In the genomic region with DNA sequence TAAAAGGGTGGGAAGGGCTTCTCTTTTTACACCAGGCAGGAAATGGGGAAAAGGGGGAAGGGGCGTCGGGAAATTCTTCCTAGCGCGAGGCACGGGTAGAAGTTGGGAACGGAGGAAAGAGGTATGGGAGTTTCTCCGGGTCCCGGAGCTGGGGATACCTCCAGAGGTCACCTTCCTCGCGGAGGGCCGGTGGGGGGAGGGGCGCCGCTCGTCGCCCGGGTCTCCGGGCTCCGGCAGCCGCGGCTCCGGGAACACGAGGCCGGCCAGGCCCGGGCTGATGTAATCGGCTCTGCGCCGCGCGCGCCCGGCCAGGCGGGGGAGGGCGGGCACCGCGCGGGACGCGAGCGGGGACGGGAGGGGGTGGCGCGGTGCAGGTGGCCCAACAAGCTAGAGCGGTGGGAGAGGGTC, we compare ENCODE assay signal across 7 mouse cellular contexts. TPM values are rescaled to one million over a fixed set of nuclear protein-coding genes. Genes with fewer than 3 reads are reported as not detected.
DNase-seq lines count a peak whose midpoint lies in the region; ATAC-seq and TF ChIP-seq lines count a peak whose summit lies in the region.

No protein-coding gene starts in this region.

- no peak for DNase-seq in testis, postnatal 14 days (ENCODE audit: low spot score)
- peak; percentile 64 to 71 for DNase-seq in cerebellum, postnatal 14 days
- DNase-seq in gastrocnemius, postnatal 36 days, result peak; percentile 48 to 57
- peak; percentile 79 for DNase-seq in kidney, postnatal 14 days
- DNase-seq in lung, postnatal 0 days (ENCODE audit: low spot score), result peak; percentile 56
- DNase-seq in right cerebral cortex, adult 2 months (ENCODE audit: low spot score in 2 of 2), result peak; percentile 39 to 43

- intact Hi-C loops in gastrocnemius, postnatal 36 days (cut with DNase I), result no loop called here

- no peak for TF ChIP-seq CTCF in testis, adult 2 months (IDR thresholded peaks at IDR 0.05; ENCODE audit: control insufficient read depth, insufficient read depth, insufficient replicate concordance, low read depth, low read length)
- TF ChIP-seq CTCF in lung, postnatal 0 days (IDR thresholded peaks at IDR 0.05), result no peak

- H3K9ac ChIP-seq in lung, postnatal 0 days (replicated peaks; ENCODE audit: low read depth), result peak overlapping the region; percentile 84

- peak overlapping the region; percentile 79 for H3K4me2 ChIP-seq in lung, postnatal 0 days (replicated peaks; ENCODE audit: low read depth, low read length)

- no peak overlapping the region for H3K27ac ChIP-seq in testis, adult 2 months (ENCODE audit: control insufficient read depth, insufficient read depth, low read depth, low read length)
- peak overlapping the region; percentile 97 for H3K27ac ChIP-seq in lung, postnatal 0 days (ENCODE audit: low read length)

- H3K4me3 ChIP-seq in testis, adult 2 months (ENCODE audit: control insufficient read depth, low read depth, low read length), result peak overlapping the region; percentile 88
- peak overlapping the region; percentile 91 for H3K4me3 ChIP-seq in lung, postnatal 0 days (ENCODE audit: low read depth, low read length)

- H3K4me1 ChIP-seq in testis, adult 2 months (ENCODE audit: control insufficient read depth, insufficient read depth, low read length), result peaks cover 20% of the 10 kb centered on the region
- peaks cover 30% of the 10 kb centered on the region for H3K4me1 ChIP-seq in lung, postnatal 0 days (ENCODE audit: insufficient read depth, low read depth, low read length)

- 0% methylated on average over 28 of the region's 43 CpGs for WGBS in lung, postnatal 0 days

- no peaks in the 10 kb centered on the region for H3K36me3 ChIP-seq in testis, adult 2 months (ENCODE audit: control insufficient read depth, insufficient read depth, low read length)
- no peaks in the 10 kb centered on the region for H3K36me3 ChIP-seq in lung, postnatal 0 days (ENCODE audit: insufficient read depth, low read length)

- H3K9me3 ChIP-seq in lung, postnatal 0 days (ENCODE audit: low read length), result no peaks in the 10 kb centered on the region

- no peaks in the 10 kb centered on the region for H3K27me3 ChIP-seq in testis, adult 2 months (ENCODE audit: control insufficient read depth, insufficient read depth, low read length)
- no peaks in the 10 kb centered on the region for H3K27me3 ChIP-seq in lung, postnatal 0 days (replicated peaks; ENCODE audit: insufficient read depth, low read length)

- TF ChIP-seq POLR2A in testis, adult 2 months (IDR thresholded peaks at IDR 0.05; ENCODE audit: control insufficient read depth, low read depth, low read length), result no peak

- peak; percentile 8; the same call in 1 of the 2 replicates for ATAC-seq in lung, postnatal 0 days

- no peak for TF ChIP-seq EP300 in lung, postnatal 0 days (IDR thresholded peaks at IDR 0.05)

RNA-seq across cellular contexts. Expression of a gene that starts 1.8 kb away (rescaled TPM):
- polyA plus RNA-seq in testis, adult 2 months (2012; rRNA removed), result 13.2 and 13.5 TPM in 2 replicates
- 100 to 1,000 TPM; 137 to 152 TPM for total RNA-seq in gastrocnemius, postnatal 36 days (2021)
- 21.4 and 31.9 TPM in 2 replicates for polyA plus RNA-seq in lung, postnatal 0 days (2015; fragmentation: Nextera tagmentation; extraction: Ambion mirVana)
